8 mouse cellular contexts compared by ENCODE assay signal in the genomic region with DNA sequence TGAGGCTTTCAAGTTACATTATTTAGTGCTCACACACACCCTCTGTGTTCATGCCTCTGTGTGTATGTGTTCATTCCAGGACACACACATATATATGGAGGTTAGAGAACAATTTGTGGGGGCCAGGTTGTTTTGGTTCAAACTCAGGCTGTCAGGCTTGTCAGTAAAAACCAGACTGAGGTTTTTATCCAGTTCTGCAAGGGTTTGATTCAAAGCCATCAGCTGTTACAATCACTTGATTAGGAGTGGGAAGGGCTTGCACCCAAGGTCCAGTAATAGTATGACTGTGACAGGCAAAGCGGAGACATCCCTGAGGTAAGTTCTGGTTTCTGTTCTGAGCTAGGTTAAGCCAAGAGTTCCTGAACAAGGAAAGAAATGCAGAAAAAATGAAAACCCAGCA. TPM values are rescaled to one million over a fixed set of nuclear protein-coding genes. Genes with fewer than 3 reads are reported as not detected.
"Had no signal": no experiment of that assay in that cellular context is flagged by ENCODE, and none has a peak within 500 bp of the region (broad histone marks: within the 10 kb centered on the region; RNA-seq: fewer than 3 reads in every experiment).

No protein-coding gene starts in this region.

- H3K9me3 ChIP-seq: kidney, embryonic 15.5 days; midbrain, embryonic 15.5 days had no signal

- ATAC-seq: midbrain, embryonic 15.5 days had no signal

- H3K36me3 ChIP-seq: midbrain, embryonic 15.5 days had no signal

- H3K4me2 ChIP-seq: kidney, embryonic 15.5 days; midbrain, embryonic 15.5 days had no signal

- H3K27me3 ChIP-seq: kidney, embryonic 15.5 days; midbrain, embryonic 15.5 days had no signal

- H3K27ac ChIP-seq: kidney, embryonic 15.5 days; liver, embryonic 14.5 days; midbrain, embryonic 15.5 days had no signal

- DNase-seq: kidney, adult 2 months; kidney, postnatal 14 days; lung, adult 18-20 months had no signal

- H3K9ac ChIP-seq: kidney, embryonic 15.5 days; liver, embryonic 14.5 days; midbrain, embryonic 15.5 days had no signal

- H3K4me3 ChIP-seq: kidney, embryonic 15.5 days; midbrain, embryonic 15.5 days had no signal

RNA-seq across cellular contexts. Expression of gene Abat, which starts 16.2 kb away (rescaled TPM):
- total RNA-seq: monocyte, adult 5-6 weeks; neutrophil, adult 5-6 weeks had no signal
